Mouse (Mus musculus): Measurements from ENCODE around the gene Srbd1. TPM values are rescaled to one million over a fixed set of nuclear protein-coding genes. Genes with fewer than 3 reads are reported as not detected.

Gene Srbd1
- polyA plus RNA-seq, 1 experiment from 2014 or later = 15.2 TPM

GRCm38 (mm10) chr17:86035146-86035545 lies 109.8 kb downstream of the Srbd1 start:
- no peak for DNase-seq (ENCODE audit: low spot score)

GRCm38 (mm10) chr17:86034641-86035040 lies 110.3 kb downstream of the Srbd1 start:
- DNase-seq (ENCODE audit: low spot score) = no peak

- no peak for DNase-seq (ENCODE audit: low spot score)
Observed at GRCm38 (mm10) chr17:86032113-86032714, 112.8 kb downstream of the Srbd1 start.

DNA sequence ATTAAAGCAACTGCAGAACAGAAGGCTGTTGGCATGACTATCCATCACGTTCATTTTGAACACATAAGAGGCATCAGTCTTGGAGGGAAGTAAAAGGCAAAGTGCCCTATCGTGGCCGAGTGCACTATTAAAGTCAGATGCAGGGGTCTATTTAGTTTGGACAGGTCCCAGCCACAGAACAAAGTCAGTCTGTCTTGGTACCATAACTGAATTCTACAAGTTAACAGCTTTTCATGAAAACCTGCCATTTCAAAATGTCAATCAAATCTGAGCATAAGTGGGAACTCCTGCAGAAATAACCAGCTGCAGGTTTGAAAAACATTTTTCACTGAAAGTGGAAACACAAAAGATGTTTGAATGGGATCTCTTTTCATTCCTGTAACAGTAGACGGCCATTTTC lies 115.0 kb downstream of the Srbd1 start:
- DNase-seq (ENCODE audit: low spot score) = no peak

DNA sequence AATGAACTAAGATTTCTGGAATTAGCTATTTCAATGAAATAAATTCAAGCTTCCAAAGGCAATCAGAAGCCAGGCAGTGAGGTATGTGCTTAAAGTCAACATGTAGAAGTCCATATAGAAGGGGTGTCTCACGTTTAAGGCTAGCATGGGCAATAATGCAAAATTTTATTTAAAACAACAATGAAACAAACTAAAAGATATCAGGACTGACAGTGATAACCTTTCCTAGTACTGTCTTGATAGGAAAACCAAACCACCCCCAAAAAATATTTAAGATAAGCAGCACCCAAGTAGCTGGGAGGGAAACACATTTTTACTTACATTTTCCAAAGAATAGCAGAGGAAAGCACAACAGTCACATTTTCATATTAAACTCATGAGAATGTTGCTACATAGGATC lies 115.8 kb downstream of the Srbd1 start:
- DNase-seq (ENCODE audit: low spot score) = no peak

GRCm38 (mm10) chr17:86027577-86028199 lies 117.3 kb downstream of the Srbd1 start:
- DNase-seq (ENCODE audit: low spot score) = no peak

- no peak for DNase-seq (ENCODE audit: low spot score)
Observed at GRCm38 (mm10) chr17:86024589-86024988, 120.4 kb downstream of the Srbd1 start.

- no peak for DNase-seq (ENCODE audit: low spot score)
Observed at GRCm38 (mm10) chr17:86022366-86022765, 122.6 kb downstream of the Srbd1 start.

DNA sequence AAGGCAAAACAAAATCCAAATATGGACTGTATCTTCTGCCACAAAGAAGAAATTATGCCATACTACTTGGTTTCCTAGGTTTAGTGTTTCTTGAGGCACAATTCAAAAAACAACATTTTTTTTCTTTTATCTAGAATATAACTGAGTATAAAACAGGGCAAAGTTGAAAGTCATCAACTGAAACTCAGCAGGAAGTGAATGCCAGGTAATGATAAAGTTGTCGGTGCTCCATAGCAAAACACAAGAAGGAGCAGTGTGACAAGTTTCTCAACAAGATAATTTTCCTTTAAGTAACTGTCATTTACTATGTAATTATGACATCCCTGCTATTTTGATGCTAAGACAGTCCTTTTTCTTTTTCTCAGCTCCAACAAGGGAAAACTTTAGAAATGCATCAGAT lies 123.2 kb downstream of the Srbd1 start:
- no peak for DNase-seq (ENCODE audit: low spot score)

DNA sequence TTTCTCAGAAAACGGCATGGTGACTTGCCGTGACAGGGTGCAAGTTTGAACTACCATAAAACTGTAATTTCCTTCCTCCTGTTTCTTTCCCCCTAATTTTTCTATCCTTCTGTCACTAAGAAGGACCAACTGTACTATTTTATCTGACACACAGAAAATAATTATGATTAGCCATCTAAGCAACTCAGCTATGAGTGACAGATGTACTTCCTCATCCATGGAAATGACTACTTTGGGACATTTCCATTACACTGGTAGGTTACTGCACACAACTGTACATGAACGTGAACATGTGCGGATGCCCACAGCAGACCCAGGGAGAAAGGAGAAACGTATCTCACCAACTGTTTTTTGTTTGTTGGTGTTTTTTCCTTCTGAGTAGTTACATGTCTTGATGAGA lies 123.7 kb downstream of the Srbd1 start:
- DNase-seq (ENCODE audit: low spot score) = no peak

- DNase-seq (ENCODE audit: low spot score) = no peak
Observed at GRCm38 (mm10) chr17:86019793-86020192, 125.2 kb downstream of the Srbd1 start.

GRCm38 (mm10) chr17:86014246-86014645 lies 130.7 kb downstream of the Srbd1 start:
- DNase-seq (ENCODE audit: low spot score) = no peak

GRCm38 (mm10) chr17:86012576-86012975 lies 132.4 kb downstream of the Srbd1 start:
- DNase-seq (ENCODE audit: low spot score) = no peak

DNA sequence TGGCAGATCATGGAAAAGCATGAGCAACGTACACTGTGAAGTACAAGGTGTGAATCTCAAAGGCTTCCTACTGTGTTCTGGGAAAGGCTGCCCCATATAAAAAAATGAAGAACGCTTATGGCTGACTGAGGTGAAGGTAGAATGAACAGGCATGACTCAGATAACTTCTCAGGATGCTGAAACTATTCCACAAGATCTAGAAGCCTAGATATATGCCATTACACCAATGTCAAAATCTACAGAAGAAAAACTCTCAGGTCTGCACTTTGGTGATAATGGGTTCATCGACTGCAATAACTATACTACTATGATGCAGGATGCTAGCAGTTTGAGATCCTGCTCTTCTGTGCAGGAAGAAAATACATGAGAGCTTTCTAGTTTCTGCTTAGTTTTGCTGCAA lies 133.1 kb downstream of the Srbd1 start:
- DNase-seq (ENCODE audit: low spot score) = no peak

- DNase-seq (ENCODE audit: low spot score) = no peak
Observed at GRCm38 (mm10) chr17:86008401-86008800, 136.6 kb downstream of the Srbd1 start.

DNA sequence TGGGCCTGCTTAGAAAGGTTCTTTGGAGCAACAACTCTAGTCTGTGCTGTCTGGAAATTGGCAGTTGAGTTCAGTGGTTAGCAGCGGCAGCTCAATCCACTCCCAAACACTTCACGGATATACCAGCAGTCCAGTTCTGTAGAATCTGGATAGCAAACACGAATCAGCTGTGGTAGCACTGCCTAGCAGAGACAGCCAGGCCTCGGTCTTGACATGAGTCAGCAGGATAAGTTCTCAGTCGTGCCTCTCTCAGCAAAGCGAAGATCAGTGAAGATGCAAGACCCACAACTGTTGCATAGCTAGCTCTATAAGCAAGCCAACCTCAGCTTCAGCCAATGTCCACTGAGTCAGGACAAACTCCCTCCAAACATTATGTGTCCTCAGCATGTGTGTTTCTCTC lies 142.9 kb downstream of the Srbd1 start:
- no peak for DNase-seq (ENCODE audit: low spot score)

DNA sequence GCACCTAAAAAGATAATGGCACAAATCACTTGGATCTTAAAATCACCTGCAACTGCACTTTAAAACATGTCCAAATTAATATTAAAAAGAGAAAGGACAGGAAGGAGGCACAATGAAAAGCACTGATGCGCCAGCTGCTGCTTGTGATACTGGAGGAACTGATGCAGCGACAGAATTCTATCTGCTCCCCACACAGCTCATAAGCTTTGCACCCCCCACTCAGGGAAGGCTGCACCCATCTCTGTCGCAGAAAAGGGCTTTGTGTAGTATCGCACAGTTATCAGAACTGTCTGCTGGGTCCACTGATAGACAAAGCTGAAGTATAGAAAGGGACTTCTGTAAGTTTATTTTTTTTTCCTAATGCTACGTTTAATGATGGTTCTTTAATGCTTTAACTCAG lies 143.3 kb downstream of the Srbd1 start:
- DNase-seq (ENCODE audit: low spot score) = no peak

DNA sequence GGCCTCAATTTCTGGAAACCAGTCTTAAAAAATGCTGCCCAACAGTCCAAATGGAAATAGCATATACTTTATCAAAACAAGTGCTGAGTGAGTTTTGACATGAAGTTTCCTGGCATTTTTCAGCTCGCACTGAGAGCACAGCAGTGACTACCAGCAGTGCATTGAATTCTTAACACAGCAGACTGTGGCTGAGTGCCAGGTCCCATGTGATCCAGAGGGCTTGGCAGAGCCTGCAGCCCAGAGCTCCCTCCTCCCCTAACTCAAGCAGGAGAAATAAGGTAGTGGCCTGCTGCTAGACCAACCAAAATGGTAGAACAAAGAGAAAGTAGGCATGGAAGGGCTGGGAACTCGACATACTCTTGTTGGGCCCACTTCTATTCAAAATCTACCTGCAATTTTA lies 149.2 kb downstream of the Srbd1 start:
- no peak for DNase-seq (ENCODE audit: low spot score)

GRCm38 (mm10) chr17:85995086-85995485 lies 149.9 kb downstream of the Srbd1 start:
- DNase-seq (ENCODE audit: low spot score) = no peak

DNA sequence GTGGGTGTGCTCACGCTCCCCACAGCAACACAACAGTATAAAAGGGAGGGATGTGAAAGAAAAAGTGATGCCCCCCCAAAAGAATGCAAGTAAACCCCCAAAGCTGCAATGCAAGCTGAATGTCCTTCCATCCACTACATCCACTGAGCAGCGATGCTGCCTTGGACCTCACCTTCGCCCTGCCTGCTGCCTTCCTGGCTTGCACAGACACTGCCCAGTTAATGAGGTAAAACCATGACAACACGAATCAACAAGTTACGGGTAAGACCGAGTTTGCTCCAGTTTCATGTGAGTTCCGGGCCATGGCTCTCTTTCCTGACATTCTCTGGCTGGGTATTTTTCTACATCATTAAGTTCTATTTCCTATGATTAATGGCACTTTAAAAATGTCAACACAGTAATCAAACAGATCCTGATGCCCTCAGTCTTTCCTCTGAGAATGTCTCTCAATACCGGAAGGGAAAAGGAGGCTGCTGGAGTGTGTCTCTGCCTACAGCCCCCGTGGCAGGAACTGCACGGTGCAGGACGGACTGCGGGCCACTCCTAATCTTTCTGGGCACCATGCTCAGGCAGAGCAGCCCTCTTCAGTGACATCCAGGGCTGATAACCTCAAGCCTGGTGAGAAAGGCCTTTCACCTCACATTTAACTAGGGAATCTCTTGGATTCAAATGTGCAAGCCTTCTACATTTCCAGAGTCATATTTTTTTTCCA lies 155.8 kb downstream of the Srbd1 start:
- DNase-seq (ENCODE audit: low spot score) = no peak

DNA sequence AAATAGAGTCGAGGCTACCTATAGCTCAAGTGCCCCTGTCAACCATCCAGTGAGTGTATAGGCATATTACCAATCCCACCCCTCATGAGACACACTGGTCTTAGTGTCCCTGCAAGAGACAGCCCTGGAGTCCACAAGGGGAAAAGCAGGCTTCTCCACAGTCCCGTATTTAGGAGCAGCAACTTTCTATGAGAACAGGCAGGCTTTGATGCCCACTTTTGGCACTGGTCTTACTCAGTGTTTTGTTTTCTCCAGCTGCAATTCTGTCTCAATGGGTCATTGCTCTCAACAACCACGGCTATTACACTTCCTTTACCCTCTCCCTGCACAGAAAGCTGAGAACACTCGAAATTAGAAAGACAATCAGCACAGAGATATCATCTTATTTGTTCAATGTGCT lies 157.4 kb downstream of the Srbd1 start:
- DNase-seq (ENCODE audit: low spot score) = no peak

DNA sequence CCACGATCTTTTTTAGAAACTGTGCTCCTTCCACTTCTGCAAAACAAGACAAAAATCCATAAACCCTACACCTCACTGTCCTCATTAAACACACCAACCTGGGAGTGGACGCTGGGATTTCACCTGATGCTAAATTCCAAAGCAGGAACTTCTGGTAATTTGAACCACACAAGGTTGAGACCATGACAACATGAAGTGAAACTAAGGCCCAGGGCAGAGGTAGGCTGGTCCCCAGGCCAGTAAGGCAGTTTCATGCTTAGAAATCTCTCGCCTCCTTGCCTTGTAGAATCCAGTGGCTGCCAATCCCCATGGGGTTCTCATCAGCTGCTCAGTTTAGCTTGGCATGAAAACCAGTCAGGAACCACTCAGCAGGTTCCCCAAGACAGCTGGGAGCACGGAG lies 158.4 kb downstream of the Srbd1 start:
- no peak for DNase-seq (ENCODE audit: low spot score)

DNA sequence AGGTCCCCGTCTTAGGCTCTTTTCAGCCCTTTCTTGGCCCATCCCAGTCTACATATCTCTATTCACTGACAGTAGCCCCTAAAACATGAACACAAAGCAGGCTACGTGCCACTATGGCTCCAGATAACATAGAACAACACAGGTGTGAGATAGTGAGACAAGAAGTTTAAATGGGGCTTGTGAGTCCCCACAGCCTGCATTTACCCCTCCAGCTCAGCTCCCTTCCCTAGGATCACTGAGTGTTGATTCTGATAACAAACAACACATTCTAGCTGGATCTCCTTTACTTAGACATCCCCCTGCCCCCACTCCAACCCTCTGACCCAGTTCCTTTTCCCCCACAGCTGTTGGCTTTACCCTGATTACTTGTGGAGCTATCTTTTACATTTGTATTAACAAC lies 158.8 kb downstream of the Srbd1 start:
- no peak for DNase-seq (ENCODE audit: low spot score)

Measured in thymus, postnatal 0 days (tissue).